Mouse (Mus musculus): ENCODE results near the gene Arfgef3.

- TF ChIP-seq CTCF (IDR thresholded peaks at IDR 0.05; ENCODE audit: insufficient read depth, low read length) (no peak), POLR2A (IDR thresholded peaks at IDR 0.05; ENCODE audit: borderline replicate concordance, extremely low read depth, low read depth, low read length) (no peak)
Observed at GRCm38 (mm10) chr10:18660998-18661397, 82.8 kb downstream of the Arfgef3 start.

All from lung, adult 2 months (tissue).